Mouse (Mus musculus) E14TG2a.4 (cell line): Measurements from ENCODE around the gene Col6a1.

Experiments
- CTCF ChIP-seq: conservative IDR thresholded peaks from 2 replicates; pipeline ENCODE4 v1.5.1; 2014; ENCODE audit warnings: low read length
- NANOG ChIP-seq: IDR thresholded peaks from 2 replicates; pipeline ENCODE4 v1.6.1; 2014; ENCODE audit warnings: borderline replicate concordance, low read length, mixed read lengths
- POU5F1 ChIP-seq: IDR thresholded peaks from 2 replicates; pipeline ENCODE4 v1.6.1; 2014; ENCODE audit warnings: low read length, borderline replicate concordance

DNA sequence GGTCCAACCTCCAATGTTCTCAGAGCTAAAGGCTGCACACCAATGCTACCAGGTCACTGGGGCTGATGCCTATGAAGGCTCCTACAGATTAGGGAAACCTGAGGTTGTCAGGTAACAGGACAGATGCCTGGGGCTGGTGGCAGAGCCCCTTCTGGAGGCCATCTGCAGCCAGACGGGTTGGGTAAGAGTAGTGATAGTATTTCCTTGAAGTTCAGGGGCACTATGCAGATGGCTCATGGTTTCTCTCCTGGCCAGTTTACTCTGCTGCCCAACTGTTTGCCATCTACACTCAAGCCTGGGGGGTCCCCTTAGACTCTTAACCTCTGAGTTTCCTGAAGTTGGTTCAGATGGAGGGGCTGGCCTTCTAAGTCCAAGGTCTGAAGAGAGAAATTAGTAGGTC, 40.2 kb upstream of the Col6a1 start:
- no peak for TF ChIP-seq CTCF
- TF ChIP-seq NANOG, result no peak
- TF ChIP-seq POU5F1, result no peak
